Mouse (Mus musculus) midbrain, postnatal 0 days (tissue): ENCODE measurements around the gene Gm49336. TPM values are rescaled to one million over a fixed set of nuclear protein-coding genes. Genes with fewer than 3 reads are reported as not detected.

ENCODE experiments used
- ATAC-seq: fragments of 200-750 bp; cut with Nextera tagmentation; 2 replicates; pipeline ENCODE4 v1.8.0; 2017; ENCODE audit warnings: moderate number of reproducible peaks, mild to moderate bottlenecking, moderate TSS enrichment, moderate library complexity; ENCODE audit not compliant: low FRiP score
- DNase-seq: peaks from one replicate; pipeline ENCODE4 v3.0.0-alpha.2; 2015; ENCODE audit warnings: low spot score
- H3K27ac ChIP-seq: fragments of 300-500 bp; sonication (generic); 2 replicates; pipeline ENCODE4 v1.5.1; 2014; ENCODE audit warnings: low read depth, mild to moderate bottlenecking, low read length, mixed read lengths
- H3K27me3 ChIP-seq: fragments of 300-500 bp; sonication (generic); 2 replicates; pipeline ENCODE4 v1.6.1; 2014; ENCODE audit warnings: low read length, control low read depth, mixed read lengths; ENCODE audit not compliant: insufficient read depth
- H3K36me3 ChIP-seq: fragments of 300-500 bp; sonication (generic); 2 replicates; pipeline ENCODE4 v1.6.1; 2014; ENCODE audit warnings: low read length, control low read depth, mixed read lengths; ENCODE audit not compliant: insufficient read depth
- H3K4me1 ChIP-seq: fragments of 300-500 bp; sonication (generic); 2 replicates; pipeline ENCODE4 v1.6.1; 2014; ENCODE audit warnings: mild to moderate bottlenecking, control low read depth, antibody characterized with exemption, low read length, mixed read lengths; ENCODE audit not compliant: insufficient read depth
- H3K4me2 ChIP-seq: fragments of 300-500 bp; sonication (generic); 2 replicates; pipeline ENCODE4 v1.6.1; 2014; ENCODE audit warnings: low read depth, mild to moderate bottlenecking, low read length, mixed read lengths; ENCODE audit not compliant: poor library complexity, severe bottlenecking
- H3K4me3 ChIP-seq: fragments of 300-500 bp; sonication (generic); 2 replicates; pipeline ENCODE4 v1.5.1; 2014; ENCODE audit warnings: low read depth, mild to moderate bottlenecking, low read length, moderate library complexity
- H3K9ac ChIP-seq: fragments of 300-500 bp; sonication (generic); replicated peaks from 2 replicates; pipeline ENCODE4 v1.6.1; 2014; ENCODE audit warnings: mild to moderate bottlenecking, low read length, moderate library complexity, mixed read lengths; ENCODE audit not compliant: poor library complexity, severe bottlenecking
- H3K9me3 ChIP-seq: fragments of 300-500 bp; sonication (generic); 2 replicates; pipeline ENCODE4 v1.6.1; 2016; ENCODE audit warnings: low read length, control low read depth
- CTCF ChIP-seq: IDR thresholded peaks from 2 replicates; pipeline ENCODE4 v1.5.1; 2016; ENCODE audit warnings: antibody characterized with exemption, mild to moderate bottlenecking
- WGBS: fragments of 180-500 bp; shearing (Covaris S2); extraction: QIAGEN DNeasy Blood & Tissue Kit; methylation state at CpG from one replicate; pipeline ENCODE4 v1.1.7; 2014; 5-methylcytosine and 5-hydroxymethylcytosine counted together
- polyA plus RNA-seq: library from polyadenylated mRNA; unstranded; fragments of >200 nt; fragmentation: Nextera tagmentation; extraction: Ambion mirVana; gene quantifications from 2 replicates; pipeline ENCODE4 v1.2.1, GENCODE M21; 2015
- total RNA-seq: library from RNA; depleted of rRNA; stranded (reverse); fragments of >200 nt; gene quantifications from 2 replicates; pipeline ENCODE4 v1.2.3, GENCODE M21; 2014

Gm49336 gene
- total and polyA plus RNA-seq, 2 experiments from 2014 or later = 36.9 to 115 TPM

DNA sequence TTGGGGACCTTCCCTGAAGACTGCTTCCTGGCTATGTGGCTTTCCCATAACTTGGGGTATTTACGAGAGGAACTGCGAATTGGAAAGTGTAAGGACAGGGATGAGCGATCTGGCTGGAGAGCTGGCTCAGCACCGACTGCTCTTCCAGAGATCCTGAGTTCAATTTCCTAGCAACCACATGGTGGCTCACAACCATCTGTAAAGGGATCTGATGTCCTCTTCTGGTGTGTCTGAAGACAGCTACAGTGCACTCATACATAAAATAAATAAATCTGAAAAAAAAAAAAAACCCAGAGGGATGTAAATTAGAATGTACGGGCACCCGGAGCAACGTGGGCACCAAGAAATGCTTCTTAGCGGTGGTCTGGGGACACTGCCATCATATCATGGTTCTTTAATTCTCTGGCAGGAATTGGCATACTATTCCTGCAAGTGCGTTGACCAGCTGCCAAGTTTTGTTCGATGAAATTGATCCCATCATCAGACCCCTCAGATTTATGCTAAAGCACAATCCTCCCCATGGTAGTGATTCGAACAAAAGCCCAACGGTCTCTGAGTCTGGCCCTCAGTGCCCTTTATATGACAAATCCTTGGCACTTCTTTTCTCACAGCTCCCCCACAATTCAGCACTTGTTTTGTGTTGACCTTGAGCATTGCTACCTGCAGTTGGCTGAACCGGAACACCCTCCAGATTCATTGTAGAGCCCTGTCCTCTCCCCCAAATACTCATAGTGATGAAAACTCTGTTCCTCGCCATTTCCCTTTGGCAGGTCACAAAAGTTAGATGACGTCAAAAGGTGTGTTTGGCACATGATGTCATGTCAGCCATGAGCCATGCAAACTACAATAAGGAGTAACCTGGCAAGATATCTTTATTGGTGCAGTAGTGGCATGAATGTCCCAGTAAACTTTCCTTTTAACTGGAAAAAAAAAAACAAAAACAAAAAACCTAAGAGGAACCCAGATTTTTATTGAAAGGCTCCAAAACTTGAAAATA lies 995 bp upstream of the Gm49336 start:
- Histone ChIP-seq H3K4me1 (peaks cover 3% of the 10 kb centered on the region; the same call in 1 of the 2 replicates), H3K36me3 (no peaks in the 10 kb centered on the region), H3K4me3 (peak overlapping the region; percentile 74), H3K27ac (peak overlapping the region; percentile 97), H3K4me2 (peak overlapping the region; percentile 77), H3K9me3 (no peaks in the 10 kb centered on the region), H3K9ac (peak overlapping the region; percentile 100), H3K27me3 (no peaks in the 10 kb centered on the region)
- ATAC-seq = peak; percentile 47
- peak; percentile 50; the same call in 1 of the 2 replicates for TF ChIP-seq CTCF
- WGBS = 15% methylated on average over 15 of the region's 15 CpGs
- peak; percentile 59 for DNase-seq

- peak; percentile 82 for ATAC-seq
- H3K27ac ChIP-seq = peak overlapping the region; percentile 97
- no peaks in the 10 kb centered on the region for H3K9me3 ChIP-seq
- peak; percentile 58 for DNase-seq
- H3K4me3 ChIP-seq = peak overlapping the region; percentile 74
- peak overlapping the region; percentile 68 for H3K4me2 ChIP-seq
- peak overlapping the region; percentile 100 for H3K9ac ChIP-seq
- H3K36me3 ChIP-seq = no peaks in the 10 kb centered on the region
- no peaks in the 10 kb centered on the region for H3K27me3 ChIP-seq
- H3K4me1 ChIP-seq = peaks cover 3% of the 10 kb centered on the region; the same call in 1 of the 2 replicates
- no peak; the same call in 1 of the 2 replicates for TF ChIP-seq CTCF
- under 1% methylated on average over 39 of the region's 39 CpGs for WGBS
These were observed 428 bp downstream of the Gm49336 start for GRCm38 (mm10) chr14:60250879-60251278.

- DNase-seq = no peak
- peak overlapping the region; percentile 74 for H3K4me3 ChIP-seq
- peak overlapping the region; percentile 68 for H3K4me2 ChIP-seq
- H3K36me3 ChIP-seq = peaks cover under 1% of the 10 kb centered on the region; the same call in 1 of the 2 replicates
- no peak for ATAC-seq
- 17% methylated on average over 8 of the region's 8 CpGs for WGBS
- H3K4me1 ChIP-seq = peaks cover 3% of the 10 kb centered on the region; the same call in 1 of the 2 replicates
- TF ChIP-seq CTCF = no peak
- H3K27ac ChIP-seq = peak overlapping the region; percentile 97; the same call in 1 of the 2 replicates
- no peaks in the 10 kb centered on the region for H3K9me3 ChIP-seq
- no peaks in the 10 kb centered on the region for H3K27me3 ChIP-seq
- H3K9ac ChIP-seq = peak overlapping the region; percentile 100
These were observed 941 bp downstream of the Gm49336 start for GRCm38 (mm10) chr14:60250366-60250765.

DNA sequence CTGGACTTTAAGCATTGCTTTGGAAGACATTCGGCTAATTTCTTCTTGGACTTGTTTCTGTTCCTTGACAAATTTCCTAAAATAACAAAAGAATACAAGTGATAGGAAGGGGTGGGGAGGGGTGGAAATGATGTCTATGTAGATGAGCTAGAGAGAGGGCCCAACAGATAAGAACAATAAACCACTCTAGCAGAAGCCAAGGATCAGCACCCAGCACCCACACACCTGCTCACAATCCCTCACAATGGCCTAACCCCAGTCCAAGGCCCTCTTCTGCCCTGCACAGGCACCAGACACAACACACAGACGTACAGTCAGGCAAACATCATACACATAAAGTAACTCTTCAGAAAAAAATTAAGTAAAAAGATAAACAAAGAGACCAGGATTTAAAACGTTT lies 12.8 kb downstream of the Gm49336 start:
- H3K27me3 ChIP-seq = no peaks in the 10 kb centered on the region
- ATAC-seq (no peak), DNase-seq (no peak)
- 86% methylated on average over 3 of the region's 3 CpGs for WGBS
- no peak overlapping the region for H3K9ac ChIP-seq
- no peak for TF ChIP-seq CTCF
- H3K4me3 ChIP-seq = no peak overlapping the region
- H3K9me3 ChIP-seq = no peaks in the 10 kb centered on the region
- H3K4me1 ChIP-seq = no peaks in the 10 kb centered on the region
- H3K4me2 ChIP-seq = no peak overlapping the region
- H3K27ac ChIP-seq = no peak overlapping the region
- H3K36me3 ChIP-seq = peaks cover 23% of the 10 kb centered on the region; the same call in 1 of the 2 replicates

- no peaks in the 10 kb centered on the region for H3K27me3 ChIP-seq
- no peak overlapping the region for H3K4me2 ChIP-seq
- WGBS = 90% methylated on average over 10 of the region's 10 CpGs
- H3K9me3 ChIP-seq = no peaks in the 10 kb centered on the region
- H3K4me3 ChIP-seq = no peak overlapping the region
- no peak for TF ChIP-seq CTCF
- H3K4me1 ChIP-seq = no peaks in the 10 kb centered on the region
- ATAC-seq (no peak), DNase-seq (no peak)
- no peak overlapping the region for H3K27ac ChIP-seq
- no peak overlapping the region for H3K9ac ChIP-seq
- peaks cover 9% of the 10 kb centered on the region; the same call in 1 of the 2 replicates for H3K36me3 ChIP-seq
These were observed 31.4 kb downstream of the Gm49336 start for GRCm38 (mm10) chr14:60219886-60220285.

DNA sequence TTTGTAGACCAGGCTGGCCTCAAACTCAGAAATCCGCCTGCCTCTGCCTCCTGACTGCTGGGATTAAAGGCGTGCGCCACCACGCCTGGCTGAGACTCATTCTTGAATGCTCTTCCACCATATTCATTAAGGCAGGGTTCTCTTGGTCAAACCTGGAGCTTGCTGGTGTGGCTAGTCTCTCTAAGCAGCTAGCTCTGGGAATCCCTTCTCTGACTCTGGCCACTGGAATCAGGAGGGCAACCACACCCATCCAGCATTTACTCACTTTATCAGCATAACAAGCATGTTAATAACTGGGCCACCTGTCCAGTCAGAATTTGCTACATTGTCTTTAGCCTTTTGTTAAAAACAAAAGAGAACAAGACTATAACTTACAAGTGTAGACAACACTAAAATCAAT lies 33.7 kb downstream of the Gm49336 start:
- H3K27me3 ChIP-seq = no peaks in the 10 kb centered on the region
- H3K9me3 ChIP-seq = no peaks in the 10 kb centered on the region
- no peak overlapping the region for H3K4me2 ChIP-seq
- no peak overlapping the region for H3K4me3 ChIP-seq
- no peak overlapping the region for H3K27ac ChIP-seq
- no peak overlapping the region for H3K9ac ChIP-seq
- DNase-seq (no peak), ATAC-seq (no peak)
- H3K4me1 ChIP-seq = no peaks in the 10 kb centered on the region
- WGBS = 97% methylated on average over 4 of the region's 4 CpGs
- peaks cover 9% of the 10 kb centered on the region; the same call in 1 of the 2 replicates for H3K36me3 ChIP-seq
- no peak for TF ChIP-seq CTCF
